Mouse (Mus musculus): ENCODE measurements around the gene 5330417H12Rik. TPM values are rescaled to one million over a fixed set of nuclear protein-coding genes. Genes with fewer than 3 reads are reported as not detected.
A peak's percentile ranks its signal among the peaks of the same experiment; 100 is the strongest.

The 5330417H12Rik gene
- polyA plus RNA-seq, 1 experiment from 2014 or later: not detected

GRCm38 (mm10) chr7:107600651-107601050 is 24.3 kb downstream of the 5330417H12Rik start:
- 62% methylated on average over 5 of the region's 5 CpGs for whole genome bisulfite sequencing
- no peak for TF ChIP-seq CTCF (IDR thresholded peaks at IDR 0.05; ENCODE audit: low read depth)
- Histone ChIP-seq H3K9ac (ENCODE audit: low read depth, low read length) (no peak overlapping the region), H3K4me2 (ENCODE audit: low read length) (no peak overlapping the region), H3K4me3 (replicated peaks; ENCODE audit: low read depth, low read length) (no peak overlapping the region), H3K27me3 (ENCODE audit: insufficient read depth, low read length) (no peaks in the 10 kb centered on the region), H3K4me1 (replicated peaks; ENCODE audit: insufficient read depth, low read length) (no peaks in the 10 kb centered on the region), H3K36me3 (ENCODE audit: insufficient read depth, low read length) (no peaks in the 10 kb centered on the region), H3K9me3 (replicated peaks; ENCODE audit: low read length) (no peaks in the 10 kb centered on the region), H3K27ac (no peak overlapping the region)
- DNase-seq (ENCODE audit: low spot score) (no peak), ATAC-seq (replicated peaks; ENCODE audit: low FRiP score, low read depth) (peak; percentile 50)

GRCm38 (mm10) chr7:107597956-107598355 is 27.0 kb downstream of the 5330417H12Rik start:
- 83% methylated on average over 3 of the region's 3 CpGs for WGBS
- Histone ChIP-seq H3K9ac (ENCODE audit: low read depth, low read length) (no peak overlapping the region), H3K36me3 (ENCODE audit: insufficient read depth, low read length) (no peaks in the 10 kb centered on the region)

GRCm38 (mm10) chr7:107596753-107597152 is 28.2 kb downstream of the 5330417H12Rik start:
- Histone ChIP-seq H3K4me2 (ENCODE audit: low read length) (no peak overlapping the region), H3K27ac (no peak overlapping the region), H3K4me1 (replicated peaks; ENCODE audit: insufficient read depth, low read length) (0 out of 2 replicates have a peak, but pooled peaks cover 2% of the 10 kb centered on the region), H3K27me3 (ENCODE audit: insufficient read depth, low read length) (no peaks in the 10 kb centered on the region), H3K9me3 (replicated peaks; ENCODE audit: low read length) (no peaks in the 10 kb centered on the region), H3K4me3 (replicated peaks; ENCODE audit: low read depth, low read length) (no peak overlapping the region), H3K9ac (ENCODE audit: low read depth, low read length) (no peak overlapping the region), H3K36me3 (ENCODE audit: insufficient read depth, low read length) (no peaks in the 10 kb centered on the region)
- ATAC-seq (replicated peaks; ENCODE audit: low FRiP score, low read depth): no peak
- DNase-seq (ENCODE audit: low spot score): no peak
- no peak for TF ChIP-seq CTCF (IDR thresholded peaks at IDR 0.05; ENCODE audit: low read depth)

More at GRCm38 (mm10) chr7:107597956-107598355, 27.0 kb downstream of the 5330417H12Rik start:
- no peak for DNase-seq (ENCODE audit: low spot score)
- H3K4me1 ChIP-seq (replicated peaks; ENCODE audit: insufficient read depth, low read length): 0 out of 2 replicates have a peak, but pooled peaks cover 2% of the 10 kb centered on the region
- TF ChIP-seq CTCF (IDR thresholded peaks at IDR 0.05; ENCODE audit: low read depth): no peak
- no peak overlapping the region for H3K4me2 ChIP-seq (ENCODE audit: low read length)
- H3K27me3 ChIP-seq (ENCODE audit: insufficient read depth, low read length): no peaks in the 10 kb centered on the region
- no peaks in the 10 kb centered on the region for H3K9me3 ChIP-seq (replicated peaks; ENCODE audit: low read length)
- no peak overlapping the region for H3K27ac ChIP-seq
- no peak for ATAC-seq (replicated peaks; ENCODE audit: low FRiP score, low read depth)
- H3K4me3 ChIP-seq (replicated peaks; ENCODE audit: low read depth, low read length): no peak overlapping the region

GRCm38 (mm10) chr7:107595426-107595825 is 29.5 kb downstream of the 5330417H12Rik start:
- Histone ChIP-seq H3K4me3 (replicated peaks; ENCODE audit: low read depth, low read length) (peak overlapping the region; percentile 45), H3K4me2 (ENCODE audit: low read length) (peak overlapping the region; percentile 88), H3K27ac (no peak overlapping the region), H3K36me3 (ENCODE audit: insufficient read depth, low read length) (no peaks in the 10 kb centered on the region), H3K9me3 (replicated peaks; ENCODE audit: low read length) (no peaks in the 10 kb centered on the region), H3K4me1 (replicated peaks; ENCODE audit: insufficient read depth, low read length) (0 out of 2 replicates have a peak, but pooled peaks cover 2% of the 10 kb centered on the region), H3K27me3 (ENCODE audit: insufficient read depth, low read length) (no peaks in the 10 kb centered on the region), H3K9ac (ENCODE audit: low read depth, low read length) (peak overlapping the region; percentile 47; the same call in 1 of the 2 replicates)
- ATAC-seq (replicated peaks; ENCODE audit: low FRiP score, low read depth) (no peak), DNase-seq (ENCODE audit: low spot score) (no peak)
- 17% methylated on average over 13 of the region's 13 CpGs for WGBS
- TF ChIP-seq CTCF (IDR thresholded peaks at IDR 0.05; ENCODE audit: low read depth): no peak

GRCm38 (mm10) chr7:107594857-107595402 is 30.0 kb downstream of the 5330417H12Rik start, which contains the start of gene Ppfibp2:
TSS of gene Ppfibp2 (plus strand) at chr7:107595207.
- Histone ChIP-seq H3K4me2 (ENCODE audit: low read length) (peak within 1 kb of the TSS; percentile 88), H3K4me3 (replicated peaks; ENCODE audit: low read depth, low read length) (peak within 1 kb of the TSS; percentile 45), H3K36me3 (ENCODE audit: insufficient read depth, low read length) (no peaks in the 10 kb centered on the region), H3K9me3 (replicated peaks; ENCODE audit: low read length) (no peaks in the 10 kb centered on the region), H3K4me1 (replicated peaks; ENCODE audit: insufficient read depth, low read length) (0 out of 2 replicates have a peak, but pooled peaks cover 2% of the 10 kb centered on the region), H3K27ac (peak within 1 kb of the TSS; percentile 81), H3K27me3 (ENCODE audit: insufficient read depth, low read length) (no peaks in the 10 kb centered on the region), H3K9ac (ENCODE audit: low read depth, low read length) (peak within 1 kb of the TSS; percentile 47)
- no peak for TF ChIP-seq CTCF (IDR thresholded peaks at IDR 0.05; ENCODE audit: low read depth)
- peak; percentile 99 for ATAC-seq (replicated peaks; ENCODE audit: low FRiP score, low read depth)
- WGBS: under 1% methylated on average over 24 of the region's 24 CpGs
- DNase-seq (ENCODE audit: low spot score): peak; percentile 88

GRCm38 (mm10) chr7:107594325-107594856 is 30.6 kb downstream of the 5330417H12Rik start:
- Histone ChIP-seq H3K9me3 (replicated peaks; ENCODE audit: low read length) (no peaks in the 10 kb centered on the region), H3K27ac (peak overlapping the region; percentile 81), H3K4me2 (ENCODE audit: low read length) (peak overlapping the region; percentile 88), H3K4me1 (replicated peaks; ENCODE audit: insufficient read depth, low read length) (0 out of 2 replicates have a peak, but pooled peaks cover 2% of the 10 kb centered on the region), H3K36me3 (ENCODE audit: insufficient read depth, low read length) (no peaks in the 10 kb centered on the region), H3K27me3 (ENCODE audit: insufficient read depth, low read length) (no peaks in the 10 kb centered on the region), H3K4me3 (replicated peaks; ENCODE audit: low read depth, low read length) (peak overlapping the region; percentile 45), H3K9ac (ENCODE audit: low read depth, low read length) (peak overlapping the region; percentile 47)
- DNase-seq (ENCODE audit: low spot score): peak; percentile 88
- TF ChIP-seq CTCF (IDR thresholded peaks at IDR 0.05; ENCODE audit: low read depth): peak; percentile 69
- WGBS: 1% methylated on average over 16 of the region's 16 CpGs
- peak; percentile 70 for ATAC-seq (replicated peaks; ENCODE audit: low FRiP score, low read depth)
